17 mouse cellular contexts compared by ENCODE assay signal in the genomic region with DNA sequence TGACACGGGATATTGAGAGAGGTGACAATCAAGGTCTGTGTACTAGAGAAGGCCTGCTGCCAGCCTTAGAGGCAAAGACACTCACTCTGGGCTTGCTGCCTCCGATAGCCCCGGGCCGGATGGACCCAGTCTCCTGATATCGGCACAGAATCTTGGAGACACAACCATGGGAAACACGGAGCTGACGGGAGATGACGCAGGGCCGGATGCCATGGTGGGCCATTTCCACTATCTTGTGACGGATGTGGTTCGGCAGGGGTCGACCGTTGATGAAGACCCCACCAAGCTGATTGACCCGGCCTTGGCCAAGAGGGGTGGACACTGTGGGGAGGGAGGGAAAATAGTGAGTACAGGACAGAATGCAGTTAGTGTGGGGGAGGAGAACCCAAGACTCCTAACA. TPM values are rescaled to one million over a fixed set of nuclear protein-coding genes. Genes with fewer than 3 reads are reported as not detected.
A peak's percentile ranks its signal among the peaks of the same experiment; 100 is the strongest.
DNase-seq lines count a peak whose midpoint lies in the region; ATAC-seq and TF ChIP-seq lines count a peak whose summit lies in the region.
"Had no signal": no experiment of that assay in that cellular context is flagged by ENCODE, and none has a peak within 500 bp of the region (broad histone marks: within the 10 kb centered on the region; RNA-seq: fewer than 3 reads in every experiment).

No protein-coding gene starts in this region.

- no peaks in the 10 kb centered on the region for H3K36me3 ChIP-seq in hindbrain, embryonic 13.5 days
- no peaks in the 10 kb centered on the region for H3K36me3 ChIP-seq in midbrain, embryonic 14.5 days (ENCODE audit: control insufficient read depth, insufficient read depth, low read length)
- no peaks in the 10 kb centered on the region for H3K36me3 ChIP-seq in lung, postnatal 0 days (ENCODE audit: insufficient read depth, low read length)
- H3K36me3 ChIP-seq: heart, embryonic 13.5 days had no signal

- H3K4me2 ChIP-seq in hindbrain, embryonic 13.5 days: peak overlapping the region; percentile 52
- H3K4me2 ChIP-seq in midbrain, embryonic 14.5 days (ENCODE audit: low read length): peak overlapping the region; percentile 59
- H3K4me2 ChIP-seq in lung, postnatal 0 days (replicated peaks; ENCODE audit: low read depth, low read length): no peak overlapping the region
- H3K4me2 ChIP-seq: heart, embryonic 13.5 days had no signal

- TF ChIP-seq CTCF in lung, postnatal 0 days (IDR thresholded peaks at IDR 0.05): no peak

- H3K4me1 ChIP-seq in hindbrain, embryonic 13.5 days (replicated peaks): peaks cover 47% of the 10 kb centered on the region
- H3K4me1 ChIP-seq in midbrain, embryonic 14.5 days (ENCODE audit: control insufficient read depth, insufficient read depth, low read length): peaks cover 32% of the 10 kb centered on the region
- no peaks in the 10 kb centered on the region for H3K4me1 ChIP-seq in lung, postnatal 0 days (ENCODE audit: insufficient read depth, low read depth, low read length)

- peak overlapping the region; percentile 37 for H3K4me3 ChIP-seq in hindbrain, embryonic 13.5 days
- peak overlapping the region; percentile 47 for H3K4me3 ChIP-seq in midbrain, embryonic 14.5 days (replicated peaks; ENCODE audit: low read depth, low read length)
- no peak overlapping the region for H3K4me3 ChIP-seq in lung, postnatal 0 days (ENCODE audit: low read depth, low read length)
- H3K4me3 ChIP-seq: heart, embryonic 13.5 days had no signal

- peaks cover 99% of the 10 kb centered on the region for H3K27me3 ChIP-seq in hindbrain, embryonic 13.5 days
- peaks cover 75% of the 10 kb centered on the region for H3K27me3 ChIP-seq in midbrain, embryonic 14.5 days (ENCODE audit: control insufficient read depth, insufficient read depth, low read length)
- peaks cover 92% of the 10 kb centered on the region for H3K27me3 ChIP-seq in lung, postnatal 0 days (replicated peaks; ENCODE audit: insufficient read depth, low read length)

- no peak for ATAC-seq in hindbrain, embryonic 13.5 days (ENCODE audit: low FRiP score)
- no peak for ATAC-seq in midbrain, embryonic 14.5 days (ENCODE audit: low FRiP score, low TSS enrichment)
- no peak for ATAC-seq in lung, postnatal 0 days
- ATAC-seq: liver, postnatal 0 days had no signal

- peak; percentile 9 for DNase-seq in thymus, postnatal 4 days
- DNase-seq in thymus, postnatal 10 days (ENCODE audit: low spot score in 2 of 2): no peak
- peak; percentile 50 for DNase-seq in midbrain, embryonic 14.5 days
- DNase-seq in urinary bladder, postnatal 36 days (ENCODE audit: low spot score in 2 of 2): no peak
- no peak for DNase-seq in lung, postnatal 0 days (ENCODE audit: low spot score)
- DNase-seq in spleen, adult 12 weeks (ENCODE audit: low spot score): no peak
- DNase-seq: adrenal gland, postnatal 10 days; cerebellum, adult 18-20 months; kidney, adult 18-20 months; kidney, postnatal 25 days; layer of hippocampus, postnatal 36 days; liver, postnatal 0 days; lung, postnatal 4 days; right cerebral cortex, postnatal 25 days had no signal

- no peaks in the 10 kb centered on the region for H3K9me3 ChIP-seq in hindbrain, embryonic 13.5 days
- no peaks in the 10 kb centered on the region for H3K9me3 ChIP-seq in midbrain, embryonic 14.5 days (ENCODE audit: control insufficient read depth, low read length)
- H3K9me3 ChIP-seq in lung, postnatal 0 days (ENCODE audit: low read length): no peaks in the 10 kb centered on the region
- H3K9me3 ChIP-seq: heart, embryonic 13.5 days had no signal

- WGBS in hindbrain, embryonic 13.5 days: 9% methylated on average over 14 of the region's 14 CpGs
- 8% methylated on average over 14 of the region's 14 CpGs for WGBS in midbrain, embryonic 14.5 days
- WGBS in lung, postnatal 0 days: 2% methylated on average over 14 of the region's 14 CpGs

- H3K27ac ChIP-seq in hindbrain, embryonic 13.5 days: no peak overlapping the region
- peak overlapping the region; percentile 50 for H3K27ac ChIP-seq in midbrain, embryonic 14.5 days (replicated peaks; ENCODE audit: low read depth, low read length)
- H3K27ac ChIP-seq in lung, postnatal 0 days (ENCODE audit: low read length): no peak overlapping the region
- H3K27ac ChIP-seq: heart, embryonic 13.5 days had no signal

- TF ChIP-seq EP300 in lung, postnatal 0 days (IDR thresholded peaks at IDR 0.05): no peak

- no peak overlapping the region for H3K9ac ChIP-seq in hindbrain, embryonic 13.5 days
- H3K9ac ChIP-seq in midbrain, embryonic 14.5 days (replicated peaks; ENCODE audit: low read length): peak overlapping the region; percentile 67
- H3K9ac ChIP-seq in lung, postnatal 0 days (replicated peaks; ENCODE audit: low read depth): no peak overlapping the region
- H3K9ac ChIP-seq: heart, embryonic 13.5 days; liver, postnatal 0 days had no signal

RNA-seq across cellular contexts. Expression of a gene that starts 3.3 kb away (rescaled TPM):
- polyA plus RNA-seq in hindbrain, embryonic 13.5 days (2015; fragmentation: Nextera tagmentation; extraction: Ambion mirVana): 0.84 and 1.6 TPM in 2 replicates
- 9.1 and 9.2 TPM in 2 replicates for polyA plus RNA-seq in midbrain, embryonic 14.5 days (2014; fragmentation: Nextera tagmentation; extraction: Ambion mirVana)
- polyA plus RNA-seq in lung, postnatal 0 days (2015; fragmentation: Nextera tagmentation; extraction: Ambion mirVana): not detected in 2 replicates
- polyA plus RNA-seq: gonadal fat pad, adult 2 months; heart, embryonic 13.5 days; liver, postnatal 0 days had no signal

Comparison
In these comparisons a context has a peak if more than half of its experiments do, and no peak if none do; other contexts are left out.
1. DNase-seq: peak in thymus, postnatal 4 days (single experiment) and midbrain, embryonic 14.5 days (single experiment); none in thymus, postnatal 10 days (0 of 2), urinary bladder, postnatal 36 days (0 of 2), lung, postnatal 0 days (single experiment) and spleen, adult 12 weeks (single experiment).